ENCODE assay signal across 8 mouse cellular contexts in genomic region chr19:45018351-45018831, GRCm38 (mm10). TPM values are rescaled to one million over a fixed set of nuclear protein-coding genes. Genes with fewer than 3 reads are reported as not detected.
A peak's percentile ranks its signal among the peaks of the same experiment; 100 is the strongest.
DNase-seq lines count a peak whose midpoint lies in the region; ATAC-seq and TF ChIP-seq lines count a peak whose summit lies in the region.

No protein-coding gene starts in this region.

- peak overlapping the region; percentile 95 for H3K9ac ChIP-seq in heart, embryonic 16.5 days (ENCODE audit: low read length)
- peak overlapping the region; percentile 95 for H3K9ac ChIP-seq in limb, embryonic 11.5 days (ENCODE audit: low read length)

- peaks cover 47% of the 10 kb centered on the region for H3K4me1 ChIP-seq in heart, embryonic 16.5 days (ENCODE audit: control insufficient read depth, insufficient read depth, low read length)
- peaks cover 35% of the 10 kb centered on the region for H3K4me1 ChIP-seq in limb, embryonic 11.5 days (ENCODE audit: control insufficient read depth, insufficient read depth, low read length)

- H3K4me3 ChIP-seq in gastrocnemius, adult 2 months = peak overlapping the region; percentile 80
- H3K4me3 ChIP-seq in heart, embryonic 16.5 days (ENCODE audit: low read length) = peak overlapping the region; percentile 79
- peak overlapping the region; percentile 78 for H3K4me3 ChIP-seq in limb, embryonic 11.5 days (ENCODE audit: low read depth, low read length)

- no peaks in the 10 kb centered on the region for H3K9me3 ChIP-seq in heart, embryonic 16.5 days (replicated peaks; ENCODE audit: control insufficient read depth, low read length)
- H3K9me3 ChIP-seq in limb, embryonic 11.5 days (ENCODE audit: control insufficient read depth, low read length) = no peaks in the 10 kb centered on the region

- H3K4me2 ChIP-seq in heart, embryonic 16.5 days (ENCODE audit: low read depth, low read length) = peak overlapping the region; percentile 96
- peak overlapping the region; percentile 95 for H3K4me2 ChIP-seq in limb, embryonic 11.5 days (ENCODE audit: low read depth, severe bottlenecking)

- peak overlapping the region; percentile 94 for H3K27ac ChIP-seq in gastrocnemius, adult 2 months
- peak overlapping the region; percentile 100 for H3K27ac ChIP-seq in heart, embryonic 16.5 days (ENCODE audit: low read length)
- peak overlapping the region; percentile 92 for H3K27ac ChIP-seq in limb, embryonic 11.5 days (replicated peaks; ENCODE audit: low read depth, low read length)

- H3K36me3 ChIP-seq in heart, embryonic 16.5 days (ENCODE audit: control insufficient read depth, insufficient read depth) = peaks cover 9% of the 10 kb centered on the region
- peaks cover 4% of the 10 kb centered on the region; the same call in 1 of the 2 replicates for H3K36me3 ChIP-seq in limb, embryonic 11.5 days (ENCODE audit: control insufficient read depth, insufficient read depth, low read length)

- peak; percentile 60 for DNase-seq in gastrocnemius, adult 2 months
- DNase-seq in gastrocnemius, postnatal 36 days = no peak
- peak; percentile 58 to 64 for DNase-seq in cerebellum, postnatal 25 days
- DNase-seq in limb, embryonic 11.5 days (ENCODE audit: low spot score) = peak; percentile 59
- peak; percentile 61 for DNase-seq in neural tube, embryonic 10.5 days (ENCODE audit: extremely low spot score, low spot score)
- DNase-seq in thymus, postnatal 4 days = no peak
- DNase-seq in layer of hippocampus, adult 18-20 months (ENCODE audit: low spot score in 2 of 2) = no peak

- intact Hi-C loops in gastrocnemius, adult 2 months (cut with DNase I) = no loop called here
- intact Hi-C loops in gastrocnemius, postnatal 36 days (cut with DNase I) = no loop called here

- TF ChIP-seq CTCF in gastrocnemius, adult 2 months (IDR thresholded peaks at IDR 0.05) = no peak

- WGBS in heart, embryonic 16.5 days = 3% methylated on average over 13 of the region's 13 CpGs
- under 1% methylated on average over 13 of the region's 13 CpGs for WGBS in limb, embryonic 11.5 days

- H3K27me3 ChIP-seq in heart, embryonic 16.5 days (ENCODE audit: control insufficient read depth, insufficient read depth, low read length) = no peaks in the 10 kb centered on the region
- H3K27me3 ChIP-seq in limb, embryonic 11.5 days (ENCODE audit: control insufficient read depth, insufficient read depth, low read length) = no peaks in the 10 kb centered on the region

- ATAC-seq in heart, embryonic 16.5 days (replicated peaks; ENCODE audit: extremely low read depth, insufficient read depth, low FRiP score) = no peak
- ATAC-seq in limb, embryonic 11.5 days (ENCODE audit: insufficient number of reproducible peaks, low FRiP score, low TSS enrichment, low read depth) = no peak

RNA-seq across cellular contexts. Expression of gene Lzts2, which starts 4.2 kb away (rescaled TPM):
- 10 to 100 TPM; 21.0 to 29.3 TPM for total RNA-seq in gastrocnemius, adult 2 months (2021)
- total RNA-seq in gastrocnemius, postnatal 36 days (2021) = 10 to 100 TPM; 19.3 to 20.1 TPM
- polyA plus RNA-seq in heart, embryonic 16.5 days (2015; fragmentation: Nextera tagmentation; extraction: Ambion mirVana) = 38.0 and 45.8 TPM in 2 replicates
- 64.4 and 71.7 TPM in 2 replicates for polyA plus RNA-seq in limb, embryonic 11.5 days (2014; fragmentation: Nextera tagmentation; extraction: Ambion mirVana)
- 10 to 100 TPM; 32.0 to 35.6 TPM for total RNA-seq in layer of hippocampus, adult 18-20 months (2021)

RNA-seq across cellular contexts. Expression of gene Mrpl43, which starts 12.1 kb away (rescaled TPM):
- 10 to 100 TPM; 31.0 to 42.5 TPM for total RNA-seq in gastrocnemius, adult 2 months (2021)
- 10 to 100 TPM; 33.7 to 35.1 TPM for total RNA-seq in gastrocnemius, postnatal 36 days (2021)
- 64.4 and 68.6 TPM in 2 replicates for polyA plus RNA-seq in heart, embryonic 16.5 days (2015; fragmentation: Nextera tagmentation; extraction: Ambion mirVana)
- 69.3 and 73.6 TPM in 2 replicates for polyA plus RNA-seq in limb, embryonic 11.5 days (2014; fragmentation: Nextera tagmentation; extraction: Ambion mirVana)
- total RNA-seq in layer of hippocampus, adult 18-20 months (2021) = 10 to 100 TPM; 40.6 to 42.2 TPM

RNA-seq across cellular contexts. Expression of gene Twnk, which starts 12.9 kb away (rescaled TPM):
- 10 to 100 TPM; 18.0 to 25.4 TPM for total RNA-seq in gastrocnemius, adult 2 months (2021)
- total RNA-seq in gastrocnemius, postnatal 36 days (2021) = 10 to 100 TPM; 14.6 to 20.2 TPM
- 23.2 and 24.5 TPM in 2 replicates for polyA plus RNA-seq in heart, embryonic 16.5 days (2015; fragmentation: Nextera tagmentation; extraction: Ambion mirVana)
- 19.0 and 25.4 TPM in 2 replicates for polyA plus RNA-seq in limb, embryonic 11.5 days (2014; fragmentation: Nextera tagmentation; extraction: Ambion mirVana)
- total RNA-seq in layer of hippocampus, adult 18-20 months (2021) = 10 to 100 TPM; 15.6 to 16.5 TPM

RNA-seq across cellular contexts. Expression of gene Pdzd7, which starts 27.1 kb away (rescaled TPM):
- 1 to 10 TPM; 5.9 to 6.8 TPM for total RNA-seq in gastrocnemius, adult 2 months (2021)
- total RNA-seq in gastrocnemius, postnatal 36 days (2021) = 1 to 10 TPM; 5.1 to 5.7 TPM
- polyA plus RNA-seq in heart, embryonic 16.5 days (2015; fragmentation: Nextera tagmentation; extraction: Ambion mirVana) = 0.14 and 0.25 TPM in 2 replicates
- polyA plus RNA-seq in limb, embryonic 11.5 days (2014; fragmentation: Nextera tagmentation; extraction: Ambion mirVana) = 0.14 and 0.21 TPM in 2 replicates
- total RNA-seq in layer of hippocampus, adult 18-20 months (2021) = 1 to 10 TPM; 1.8 to 2.6 TPM

RNA-seq across cellular contexts. Expression of gene Sfxn3, which starts 28.9 kb away (rescaled TPM):
- total RNA-seq in gastrocnemius, adult 2 months (2021) = 10 to 100 TPM; 17.1 to 25.1 TPM
- total RNA-seq in gastrocnemius, postnatal 36 days (2021) = 10 to 100 TPM; 17.8 to 19.8 TPM
- polyA plus RNA-seq in heart, embryonic 16.5 days (2015; fragmentation: Nextera tagmentation; extraction: Ambion mirVana) = 16.2 and 19.0 TPM in 2 replicates
- polyA plus RNA-seq in limb, embryonic 11.5 days (2014; fragmentation: Nextera tagmentation; extraction: Ambion mirVana) = 11.9 and 12.4 TPM in 2 replicates
- total RNA-seq in layer of hippocampus, adult 18-20 months (2021) = 100 to 1,000 TPM in 1 of 2 experiments, 10 to 100 TPM in 1; 89.4 to 103 TPM

Comparison
In these comparisons a context has a peak if more than half of its experiments do, and no peak if none do; other contexts are left out.
1. DNase-seq: peak in gastrocnemius, adult 2 months (single experiment), cerebellum, postnatal 25 days (2 of 2), limb, embryonic 11.5 days (single experiment) and neural tube, embryonic 10.5 days (single experiment); none in gastrocnemius, postnatal 36 days (0 of 2), thymus, postnatal 4 days (single experiment) and layer of hippocampus, adult 18-20 months (0 of 2).
2. Peak in every context shown above with its lines, with median percentiles within 50 percentile points of each other: H3K27ac ChIP-seq and H3K4me3 ChIP-seq.